Mouse (Mus musculus) G1E-ER4 (cell line): Measurements from ENCODE around the gene Nsun3. TPM values are rescaled to one million over a fixed set of nuclear protein-coding genes. Genes with fewer than 3 reads are reported as not detected.

Experiments
- GATA1 ChIP-seq: IDR thresholded peaks from one replicate; pipeline ENCODE4 v1.8.0; 2012; ENCODE audit warnings: low read length, inconsistent platforms
- polyA plus RNA-seq: library from polyadenylated mRNA; stranded (reverse); fragments of >175 nt; gene quantifications from 2 replicates; pipeline ENCODE4 v1.2.3, GENCODE M21; 2012

Nsun3 gene
- polyA plus RNA-seq, 1 experiment: 1.4 TPM

- TF ChIP-seq GATA1: no peak
Measured at GRCm38 (mm10) chr16:62782229-62782628, 4.4 kb downstream of the Nsun3 start.

- TF ChIP-seq GATA1: no peak
Measured at GRCm38 (mm10) chr16:62778282-62778681, 8.3 kb downstream of the Nsun3 start.

GRCm38 (mm10) chr16:62776034-62776433 lies 10.6 kb downstream of the Nsun3 start:
- TF ChIP-seq GATA1: no peak

- no peak for TF ChIP-seq GATA1
Measured at GRCm38 (mm10) chr16:62773462-62773861, 13.2 kb downstream of the Nsun3 start.

- TF ChIP-seq GATA1: no peak
Measured at GRCm38 (mm10) chr16:62758340-62758739, 28.3 kb downstream of the Nsun3 start.

GRCm38 (mm10) chr16:62755307-62755706 lies 31.3 kb downstream of the Nsun3 start:
- TF ChIP-seq GATA1: no peak

- no peak for TF ChIP-seq GATA1
Measured at GRCm38 (mm10) chr16:62753597-62753996, 33.0 kb downstream of the Nsun3 start.

- no peak for TF ChIP-seq GATA1
Measured at GRCm38 (mm10) chr16:62753079-62753478, 33.5 kb downstream of the Nsun3 start.

- TF ChIP-seq GATA1: no peak
Measured at GRCm38 (mm10) chr16:62745875-62746274, 40.7 kb downstream of the Nsun3 start.

GRCm38 (mm10) chr16:62734359-62734758 lies 52.3 kb downstream of the Nsun3 start:
- no peak for TF ChIP-seq GATA1

GRCm38 (mm10) chr16:62730291-62730690 lies 56.3 kb downstream of the Nsun3 start:
- TF ChIP-seq GATA1: no peak

- TF ChIP-seq GATA1: no peak
Measured at GRCm38 (mm10) chr16:62729846-62730245, 56.8 kb downstream of the Nsun3 start.

GRCm38 (mm10) chr16:62690436-62690835 lies 96.2 kb downstream of the Nsun3 start:
- no peak for TF ChIP-seq GATA1

- no peak for TF ChIP-seq GATA1
Measured at GRCm38 (mm10) chr16:62686073-62686472, 100.5 kb downstream of the Nsun3 start.

- TF ChIP-seq GATA1: no peak
Measured at GRCm38 (mm10) chr16:62685494-62685893, 101.1 kb downstream of the Nsun3 start.

Other genes starting within 250 kb of the Nsun3 start
- not detected in 2 replicates for gene Stx19, start 27.9 kb upstream of the Nsun3 start, polyA plus RNA-seq
- 1.6 and 2.1 TPM in 2 replicates for gene Arl13b, start 60.2 kb upstream of the Nsun3 start, polyA plus RNA-seq
- 0.38 and 0.51 TPM in 2 replicates for gene Pros1, start 67.5 kb upstream of the Nsun3 start, polyA plus RNA-seq